Mouse (Mus musculus) spleen, adult 12 weeks (tissue): ENCODE data around the gene Fasn.

ENCODE experiments used
- DNase-seq: peaks from one replicate; pipeline ENCODE4 v3.0.0; 2022; ENCODE audit warnings: low spot score

The Fasn gene

DNA sequence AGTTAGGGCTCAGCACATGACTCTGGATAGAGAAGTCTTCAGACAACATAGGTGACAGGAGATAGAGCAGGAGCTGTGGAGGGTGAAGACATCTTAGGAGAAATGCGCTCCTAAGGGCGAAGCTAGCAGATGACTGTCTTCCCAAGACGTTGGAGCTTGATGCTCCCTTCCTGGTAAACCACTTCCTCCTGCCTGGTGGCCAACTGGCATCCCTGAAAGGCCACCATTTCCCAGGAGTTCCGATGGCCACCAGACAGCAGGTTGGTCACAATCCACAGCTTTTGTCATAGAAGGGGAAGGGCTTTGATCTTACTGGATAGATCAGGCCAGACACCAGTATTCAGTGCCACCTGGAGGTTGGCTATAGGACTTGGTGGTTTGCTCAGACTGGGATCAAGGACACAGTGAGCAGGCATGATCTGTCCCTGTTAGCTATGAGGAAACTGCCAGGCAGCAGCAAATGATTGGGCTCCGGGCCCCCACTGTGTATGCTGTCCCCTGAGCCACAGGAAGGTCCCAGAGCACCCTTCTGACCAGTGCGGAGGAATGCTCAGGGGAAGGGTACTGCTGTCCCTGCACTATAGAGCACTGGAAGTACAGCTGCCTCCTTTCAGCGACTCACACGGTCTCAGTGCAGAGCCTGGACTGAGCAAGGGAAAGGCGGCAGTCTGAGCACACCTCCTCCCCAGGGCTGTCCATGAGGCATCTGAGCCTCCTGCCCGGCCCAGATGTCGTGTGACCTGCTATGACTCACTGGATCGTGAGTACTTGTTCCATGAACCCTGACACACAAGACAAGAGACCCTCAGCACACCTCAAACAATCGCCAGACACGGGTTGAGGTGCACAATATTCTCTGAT, 62.3 kb downstream of the Fasn start:
- DNase-seq = no peak

DNA sequence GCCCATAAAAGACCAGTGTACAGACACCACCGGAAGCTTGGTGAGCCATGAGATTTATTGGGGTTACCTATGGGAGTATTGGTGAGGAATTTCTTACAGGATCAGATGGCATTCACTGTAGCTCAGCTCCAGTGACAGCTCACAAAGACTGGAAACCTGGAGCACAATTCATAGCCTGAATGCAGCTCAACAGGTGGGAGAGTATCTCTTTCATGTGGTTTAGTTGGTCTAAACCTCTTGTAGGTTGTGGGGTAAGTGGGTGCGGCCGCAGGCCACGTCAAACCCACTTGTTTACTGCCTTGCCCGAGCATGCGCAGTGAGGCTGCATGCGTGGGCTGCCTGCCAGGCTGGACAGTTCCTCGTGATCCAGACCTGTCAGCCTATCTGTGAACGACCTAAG, 64.1 kb downstream of the Fasn start:
- no peak for DNase-seq
